Mouse (Mus musculus): Measurements from ENCODE around the gene Pum3.
"Not testable (repeated sequence)": the region's sequence is repeated elsewhere in the genome, so short reads cannot be mapped to it uniquely, and the experiment has no call there.

Pum3 gene

GRCm38 (mm10) chr19:27394341-27394990, 35.2 kb downstream of the Pum3 start:
- no peak for DNase-seq (ENCODE audit: low read depth in 1 of 2, low spot score in 2 of 2)

- DNase-seq (ENCODE audit: low read depth in 1 of 2, low spot score in 2 of 2) = no peak
Observed at GRCm38 (mm10) chr19:27392431-27392830, 37.2 kb downstream of the Pum3 start.

- DNase-seq (ENCODE audit: low read depth in 1 of 2, low spot score in 2 of 2) = no peak
Observed at GRCm38 (mm10) chr19:27391344-27391743, 38.3 kb downstream of the Pum3 start.

- DNase-seq (ENCODE audit: low read depth in 1 of 2, low spot score in 2 of 2) = not testable (repeated sequence)
Observed at GRCm38 (mm10) chr19:27389566-27389965, 40.1 kb downstream of the Pum3 start.

- DNase-seq (ENCODE audit: low read depth in 1 of 2, low spot score in 2 of 2) = no peak
Observed at GRCm38 (mm10) chr19:27385304-27385703, 44.3 kb downstream of the Pum3 start.

- no peak for DNase-seq (ENCODE audit: low read depth in 1 of 2, low spot score in 2 of 2)
Observed at GRCm38 (mm10) chr19:27383266-27383665, 46.4 kb downstream of the Pum3 start.

- DNase-seq (ENCODE audit: low read depth in 1 of 2, low spot score in 2 of 2) = no peak
Observed at GRCm38 (mm10) chr19:27382131-27382530, 47.5 kb downstream of the Pum3 start.

- no peak for DNase-seq (ENCODE audit: low read depth in 1 of 2, low spot score in 2 of 2)
Observed at GRCm38 (mm10) chr19:27379712-27380401, 49.8 kb downstream of the Pum3 start.

GRCm38 (mm10) chr19:27370784-27371183, 58.8 kb downstream of the Pum3 start:
- DNase-seq (ENCODE audit: low read depth in 1 of 2, low spot score in 2 of 2) = no peak

- no peak for DNase-seq (ENCODE audit: low read depth in 1 of 2, low spot score in 2 of 2)
Observed at GRCm38 (mm10) chr19:27370174-27370573, 59.5 kb downstream of the Pum3 start.

GRCm38 (mm10) chr19:27369461-27370135, 60.0 kb downstream of the Pum3 start:
- no peak for DNase-seq (ENCODE audit: low read depth in 1 of 2, low spot score in 2 of 2)

- DNase-seq (ENCODE audit: low read depth in 1 of 2, low spot score in 2 of 2) = no peak
Observed at GRCm38 (mm10) chr19:27366113-27366746, 63.4 kb downstream of the Pum3 start.

- no peak for DNase-seq (ENCODE audit: low read depth in 1 of 2, low spot score in 2 of 2)
Observed at GRCm38 (mm10) chr19:27364521-27364931, 65.1 kb downstream of the Pum3 start.

GRCm38 (mm10) chr19:27363891-27364290, 65.7 kb downstream of the Pum3 start:
- DNase-seq (ENCODE audit: low read depth in 1 of 2, low spot score in 2 of 2) = no peak

GRCm38 (mm10) chr19:27360381-27360780, 69.2 kb downstream of the Pum3 start:
- DNase-seq (ENCODE audit: low read depth in 1 of 2, low spot score in 2 of 2) = no peak

GRCm38 (mm10) chr19:27351700-27352099, 77.9 kb downstream of the Pum3 start:
- no peak for DNase-seq (ENCODE audit: low read depth in 1 of 2, low spot score in 2 of 2)

- no peak for DNase-seq (ENCODE audit: low read depth in 1 of 2, low spot score in 2 of 2)
Observed at GRCm38 (mm10) chr19:27346501-27346900, 83.1 kb downstream of the Pum3 start.

All from monocyte, adult 2 months (primary cell).